Mouse (Mus musculus): ENCODE data around the gene Gm20388. TPM values are rescaled to one million over a fixed set of nuclear protein-coding genes. Genes with fewer than 3 reads are reported as not detected.

The Gm20388 gene
- polyA plus RNA-seq, 1 experiment, result 28.1 TPM

DNA sequence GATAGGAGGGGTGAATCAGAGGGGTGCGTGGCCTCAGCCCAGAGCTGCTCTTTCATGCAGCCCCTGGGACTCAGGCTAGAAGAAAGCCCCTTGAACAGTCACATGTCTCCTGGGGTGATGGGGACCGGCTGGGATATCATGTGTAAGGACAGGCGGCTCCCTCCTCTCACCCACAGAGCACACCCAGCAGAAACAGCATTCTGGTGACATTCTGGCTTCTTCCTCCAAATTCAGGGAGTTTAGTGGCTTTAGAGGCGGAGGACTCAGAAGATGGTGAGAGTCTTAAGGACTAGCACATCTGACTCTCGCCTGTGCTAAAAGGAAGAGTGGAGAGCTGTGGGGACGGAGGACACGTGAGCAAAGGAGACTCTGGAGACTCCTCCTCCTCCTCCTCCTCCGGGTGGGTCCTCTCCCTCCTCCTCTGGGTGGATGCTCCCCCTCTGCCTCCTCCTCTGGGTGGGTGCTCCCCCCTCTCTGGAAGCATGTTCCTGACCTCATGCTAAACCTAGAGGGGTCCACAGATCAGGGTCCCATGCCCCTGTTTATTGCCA lies 1265.0 kb downstream of the Gm20388 start:
- H3K27ac ChIP-seq (ENCODE audit: insufficient read depth, low read length), result no peak overlapping the region
- H3K9me3 ChIP-seq (replicated peaks; ENCODE audit: control insufficient read depth, insufficient read depth, low read length, poor library complexity, severe bottlenecking), result no peaks in the 10 kb centered on the region
- H3K4me1 ChIP-seq (ENCODE audit: control insufficient read depth, insufficient read depth, low read length), result no peaks in the 10 kb centered on the region
- no peak for TF ChIP-seq EP300 (IDR thresholded peaks at IDR 0.05; ENCODE audit: insufficient read depth, low read depth, low read length)
- no peak overlapping the region for H3K4me3 ChIP-seq (ENCODE audit: low read depth, low read length)
- no peaks in the 10 kb centered on the region for H3K36me3 ChIP-seq (ENCODE audit: control insufficient read depth, insufficient read depth, low read length, poor library complexity, severe bottlenecking)
- H3K27me3 ChIP-seq (ENCODE audit: control insufficient read depth, insufficient read depth, low read length, poor library complexity, severe bottlenecking), result no peaks in the 10 kb centered on the region
- H3K9ac ChIP-seq (ENCODE audit: low read depth, poor library complexity, severe bottlenecking), result no peak overlapping the region

DNA sequence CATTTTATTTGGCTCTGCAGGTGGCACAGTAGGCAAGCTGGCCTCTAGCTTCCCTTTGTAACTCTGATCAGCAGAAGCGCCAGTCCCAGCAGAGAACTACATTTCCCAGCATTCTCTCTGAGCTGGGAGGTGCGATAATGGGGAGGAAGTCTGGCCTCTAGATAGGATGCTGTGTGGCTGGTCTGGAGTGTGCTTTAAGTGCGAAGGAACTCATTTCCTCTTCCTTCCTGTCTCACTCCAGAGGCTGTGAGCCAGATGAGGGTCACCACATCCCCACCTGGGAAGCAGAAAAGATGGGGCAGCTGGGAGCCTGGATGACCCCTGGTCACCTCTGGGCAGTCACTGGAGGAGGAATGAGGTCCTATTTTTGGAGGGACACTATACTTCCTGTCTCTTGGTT lies 1265.7 kb downstream of the Gm20388 start:
- Histone ChIP-seq H3K27ac (ENCODE audit: insufficient read depth, low read length) (no peak overlapping the region), H3K27me3 (ENCODE audit: control insufficient read depth, insufficient read depth, low read length, poor library complexity, severe bottlenecking) (no peaks in the 10 kb centered on the region), H3K9me3 (replicated peaks; ENCODE audit: control insufficient read depth, insufficient read depth, low read length, poor library complexity, severe bottlenecking) (no peaks in the 10 kb centered on the region), H3K4me1 (ENCODE audit: control insufficient read depth, insufficient read depth, low read length) (no peaks in the 10 kb centered on the region), H3K4me3 (ENCODE audit: low read depth, low read length) (no peak overlapping the region), H3K9ac (ENCODE audit: low read depth, poor library complexity, severe bottlenecking) (no peak overlapping the region), H3K36me3 (ENCODE audit: control insufficient read depth, insufficient read depth, low read length, poor library complexity, severe bottlenecking) (no peaks in the 10 kb centered on the region)
- TF ChIP-seq POLR2A (IDR thresholded peaks at IDR 0.05; ENCODE audit: insufficient read depth, low read length), result no peak
- TF ChIP-seq CTCF (IDR thresholded peaks at IDR 0.05; ENCODE audit: low read depth, low read length), result no peak
- no peak for TF ChIP-seq EP300 (IDR thresholded peaks at IDR 0.05; ENCODE audit: insufficient read depth, low read depth, low read length)

DNA sequence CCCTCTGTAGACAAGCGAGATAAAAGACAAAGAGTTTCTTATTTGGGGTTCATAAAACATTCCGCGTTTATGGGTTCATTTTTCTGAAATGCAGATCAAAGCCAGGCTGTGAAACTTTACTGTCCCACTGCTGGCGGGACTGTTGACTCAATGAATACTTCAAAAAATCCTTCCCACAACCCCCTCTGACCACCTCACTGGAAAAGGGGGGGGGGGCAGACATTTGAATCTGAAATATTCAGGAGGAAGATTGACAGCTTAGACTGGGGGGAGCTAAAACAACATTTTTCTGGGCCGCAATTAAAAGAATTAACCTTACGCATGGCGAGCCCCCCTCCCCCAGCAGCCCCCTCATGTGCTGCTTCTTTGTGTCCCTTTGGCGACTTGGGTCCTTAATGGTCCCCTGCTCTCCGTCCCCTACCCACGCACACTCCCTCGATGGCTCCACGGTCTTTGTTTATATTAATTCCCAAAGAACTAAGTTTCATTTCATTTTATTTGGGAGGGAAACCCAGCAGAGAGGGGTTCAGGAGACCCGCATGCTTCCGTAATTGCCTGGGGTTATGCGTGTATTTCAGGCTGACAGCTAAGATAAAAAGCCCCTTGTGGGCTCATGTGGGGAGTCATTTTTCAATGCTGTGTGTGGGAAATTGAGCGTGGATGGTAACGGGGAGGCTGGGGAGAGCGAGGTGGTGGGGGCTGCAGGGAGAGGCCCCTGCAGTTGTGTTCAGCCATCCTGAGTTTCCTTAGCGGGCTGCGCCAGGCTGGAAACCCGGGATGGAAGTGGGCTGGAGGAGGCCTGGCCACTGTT lies 1270.0 kb downstream of the Gm20388 start:
- H3K9ac ChIP-seq (ENCODE audit: low read depth, poor library complexity, severe bottlenecking), result no peak overlapping the region
- TF ChIP-seq EP300 (IDR thresholded peaks at IDR 0.05; ENCODE audit: insufficient read depth, low read depth, low read length), result no peak
- no peak for TF ChIP-seq POLR2A (IDR thresholded peaks at IDR 0.05; ENCODE audit: insufficient read depth, low read length)
- no peak for TF ChIP-seq CTCF (IDR thresholded peaks at IDR 0.05; ENCODE audit: low read depth, low read length)
- H3K4me1 ChIP-seq (ENCODE audit: control insufficient read depth, insufficient read depth, low read length), result no peaks in the 10 kb centered on the region
- H3K9me3 ChIP-seq (replicated peaks; ENCODE audit: control insufficient read depth, insufficient read depth, low read length, poor library complexity, severe bottlenecking), result no peaks in the 10 kb centered on the region
- H3K36me3 ChIP-seq (ENCODE audit: control insufficient read depth, insufficient read depth, low read length, poor library complexity, severe bottlenecking), result no peaks in the 10 kb centered on the region
- H3K4me3 ChIP-seq (ENCODE audit: low read depth, low read length), result no peak overlapping the region
- no peaks in the 10 kb centered on the region for H3K27me3 ChIP-seq (ENCODE audit: control insufficient read depth, insufficient read depth, low read length, poor library complexity, severe bottlenecking)
- no peak overlapping the region for H3K27ac ChIP-seq (ENCODE audit: insufficient read depth, low read length)

GRCm38 (mm10) chr8:121181285-121181884 lies 1270.7 kb downstream of the Gm20388 start:
- no peaks in the 10 kb centered on the region for H3K36me3 ChIP-seq (ENCODE audit: control insufficient read depth, insufficient read depth, low read length, poor library complexity, severe bottlenecking)
- H3K9me3 ChIP-seq (replicated peaks; ENCODE audit: control insufficient read depth, insufficient read depth, low read length, poor library complexity, severe bottlenecking), result no peaks in the 10 kb centered on the region
- H3K27ac ChIP-seq (ENCODE audit: insufficient read depth, low read length), result no peak overlapping the region
- no peaks in the 10 kb centered on the region for H3K27me3 ChIP-seq (ENCODE audit: control insufficient read depth, insufficient read depth, low read length, poor library complexity, severe bottlenecking)
- TF ChIP-seq CTCF (IDR thresholded peaks at IDR 0.05; ENCODE audit: low read depth, low read length) (no peak), EP300 (IDR thresholded peaks at IDR 0.05; ENCODE audit: insufficient read depth, low read depth, low read length) (no peak), POLR2A (IDR thresholded peaks at IDR 0.05; ENCODE audit: insufficient read depth, low read length) (no peak)
- no peak overlapping the region for H3K9ac ChIP-seq (ENCODE audit: low read depth, poor library complexity, severe bottlenecking)
- no peak overlapping the region for H3K4me3 ChIP-seq (ENCODE audit: low read depth, low read length)
- no peaks in the 10 kb centered on the region for H3K4me1 ChIP-seq (ENCODE audit: control insufficient read depth, insufficient read depth, low read length)

- H3K36me3 ChIP-seq (ENCODE audit: control insufficient read depth, insufficient read depth, low read length, poor library complexity, severe bottlenecking), result no peaks in the 10 kb centered on the region
- H3K9me3 ChIP-seq (replicated peaks; ENCODE audit: control insufficient read depth, insufficient read depth, low read length, poor library complexity, severe bottlenecking), result no peaks in the 10 kb centered on the region
- no peak overlapping the region for H3K9ac ChIP-seq (ENCODE audit: low read depth, poor library complexity, severe bottlenecking)
- TF ChIP-seq CTCF (IDR thresholded peaks at IDR 0.05; ENCODE audit: low read depth, low read length), result no peak
- TF ChIP-seq POLR2A (IDR thresholded peaks at IDR 0.05; ENCODE audit: insufficient read depth, low read length), result no peak
- no peaks in the 10 kb centered on the region for H3K4me1 ChIP-seq (ENCODE audit: control insufficient read depth, insufficient read depth, low read length)
- no peak overlapping the region for H3K27ac ChIP-seq (ENCODE audit: insufficient read depth, low read length)
- H3K27me3 ChIP-seq (ENCODE audit: control insufficient read depth, insufficient read depth, low read length, poor library complexity, severe bottlenecking), result no peaks in the 10 kb centered on the region
- H3K4me3 ChIP-seq (ENCODE audit: low read depth, low read length), result no peak overlapping the region
These were observed 1277.1 kb downstream of the Gm20388 start for GRCm38 (mm10) chr8:121187491-121188364.

Measured in ES-Bruce4 (cell line).